Comparison of ENCODE assay signal across 8 mouse cellular contexts in genomic region chr3:17798399-17798798, GRCm38 (mm10).
DNase-seq lines count a peak whose midpoint lies in the region; ATAC-seq and TF ChIP-seq lines count a peak whose summit lies in the region.
"Had no signal": no experiment of that assay in that cellular context is flagged by ENCODE, and none has a peak within 500 bp of the region (broad histone marks: within the 10 kb centered on the region; RNA-seq: fewer than 3 reads in every experiment).

No protein-coding gene starts in this region.

- TF ChIP-seq EP300 in ES-Bruce4 (IDR thresholded peaks at IDR 0.05; ENCODE audit: insufficient read depth, low read depth, low read length): no peak

- TF ChIP-seq CTCF in ES-Bruce4 (IDR thresholded peaks at IDR 0.05; ENCODE audit: low read depth, low read length): peak; percentile 75

- H3K9ac ChIP-seq in ES-Bruce4 (ENCODE audit: low read depth, poor library complexity, severe bottlenecking): no peak overlapping the region
- peak overlapping the region; percentile 36; the same call in 1 of the 2 replicates for H3K9ac ChIP-seq in hindbrain, embryonic 15.5 days
- peak overlapping the region; percentile 100 for H3K9ac ChIP-seq in midbrain, embryonic 14.5 days (replicated peaks; ENCODE audit: low read length)
- H3K9ac ChIP-seq: liver, embryonic 13.5 days had no signal

- no peak for TF ChIP-seq POLR2A in ES-Bruce4 (IDR thresholded peaks at IDR 0.05; ENCODE audit: insufficient read depth, low read length)

- no peak for ATAC-seq in hindbrain, embryonic 15.5 days (ENCODE audit: low FRiP score, low read depth)
- peak; percentile 18; the same call in 1 of the 2 replicates for ATAC-seq in midbrain, embryonic 14.5 days (ENCODE audit: low FRiP score, low TSS enrichment)

- no peaks in the 10 kb centered on the region for H3K9me3 ChIP-seq in ES-Bruce4 (replicated peaks; ENCODE audit: control insufficient read depth, insufficient read depth, low read length, poor library complexity, severe bottlenecking)
- H3K9me3 ChIP-seq in hindbrain, embryonic 15.5 days: no peaks in the 10 kb centered on the region
- H3K9me3 ChIP-seq in midbrain, embryonic 14.5 days (ENCODE audit: control insufficient read depth, low read length): no peaks in the 10 kb centered on the region
- H3K9me3 ChIP-seq: liver, embryonic 13.5 days had no signal

- H3K36me3 ChIP-seq in ES-Bruce4 (ENCODE audit: control insufficient read depth, insufficient read depth, low read length, poor library complexity, severe bottlenecking): no peaks in the 10 kb centered on the region
- peaks cover 4% of the 10 kb centered on the region; the same call in 1 of the 2 replicates for H3K36me3 ChIP-seq in hindbrain, embryonic 15.5 days
- peaks cover 33% of the 10 kb centered on the region for H3K36me3 ChIP-seq in midbrain, embryonic 14.5 days (ENCODE audit: control insufficient read depth, insufficient read depth, low read length)
- H3K36me3 ChIP-seq: liver, embryonic 13.5 days had no signal

- no peak overlapping the region for H3K4me3 ChIP-seq in ES-Bruce4 (ENCODE audit: low read depth, low read length)
- H3K4me3 ChIP-seq in hindbrain, embryonic 15.5 days: peak overlapping the region; percentile 28
- peak overlapping the region; percentile 94 for H3K4me3 ChIP-seq in midbrain, embryonic 14.5 days (replicated peaks; ENCODE audit: low read depth, low read length)
- H3K4me3 ChIP-seq: liver, embryonic 13.5 days had no signal

- DNase-seq in 416B (ENCODE audit: low read depth): peak; percentile 49
- peak; percentile 89 for DNase-seq in embryo, embryonic 10 days (ENCODE audit: low spot score)
- peak; percentile 94 for DNase-seq in midbrain, embryonic 14.5 days
- DNase-seq in gastrocnemius, postnatal 25 days: no peak
- DNase-seq in ovary, adult 18-20 months (ENCODE audit: low spot score): no peak
- DNase-seq: liver, embryonic 13.5 days had no signal

- H3K4me2 ChIP-seq in hindbrain, embryonic 15.5 days: peak overlapping the region; percentile 90
- H3K4me2 ChIP-seq in midbrain, embryonic 14.5 days (ENCODE audit: low read length): peak overlapping the region; percentile 97
- H3K4me2 ChIP-seq: liver, embryonic 13.5 days had no signal

- H3K27me3 ChIP-seq in ES-Bruce4 (ENCODE audit: control insufficient read depth, insufficient read depth, low read length, poor library complexity, severe bottlenecking): peaks cover 12% of the 10 kb centered on the region
- H3K27me3 ChIP-seq in hindbrain, embryonic 15.5 days: no peaks in the 10 kb centered on the region
- no peaks in the 10 kb centered on the region for H3K27me3 ChIP-seq in midbrain, embryonic 14.5 days (ENCODE audit: control insufficient read depth, insufficient read depth, low read length)

- H3K27ac ChIP-seq in ES-Bruce4 (ENCODE audit: insufficient read depth, low read length): no peak overlapping the region
- peak overlapping the region; percentile 82 for H3K27ac ChIP-seq in hindbrain, embryonic 15.5 days (replicated peaks)
- H3K27ac ChIP-seq in midbrain, embryonic 14.5 days (replicated peaks; ENCODE audit: low read depth, low read length): peak overlapping the region; percentile 100
- H3K27ac ChIP-seq: liver, embryonic 13.5 days had no signal

- WGBS in hindbrain, embryonic 15.5 days: 6% methylated on average over 12 of the region's 12 CpGs
- WGBS in midbrain, embryonic 14.5 days: 4% methylated on average over 12 of the region's 12 CpGs

- no peaks in the 10 kb centered on the region for H3K4me1 ChIP-seq in ES-Bruce4 (ENCODE audit: control insufficient read depth, insufficient read depth, low read length)
- H3K4me1 ChIP-seq in hindbrain, embryonic 15.5 days (replicated peaks): 0 out of 2 replicates have a peak, but pooled peaks cover 5% of the 10 kb centered on the region
- H3K4me1 ChIP-seq in midbrain, embryonic 14.5 days (ENCODE audit: control insufficient read depth, insufficient read depth, low read length): peaks cover 7% of the 10 kb centered on the region; the same call in 1 of the 2 replicates
- H3K4me1 ChIP-seq: liver, embryonic 13.5 days had no signal

Comparison
In these comparisons a context has a peak if more than half of its experiments do, and no peak if none do; other contexts are left out.
1. DNase-seq: peak in 416B (single experiment), embryo, embryonic 10 days (single experiment) and midbrain, embryonic 14.5 days (single experiment); none in gastrocnemius, postnatal 25 days (single experiment) and ovary, adult 18-20 months (single experiment).